In the genomic region with DNA sequence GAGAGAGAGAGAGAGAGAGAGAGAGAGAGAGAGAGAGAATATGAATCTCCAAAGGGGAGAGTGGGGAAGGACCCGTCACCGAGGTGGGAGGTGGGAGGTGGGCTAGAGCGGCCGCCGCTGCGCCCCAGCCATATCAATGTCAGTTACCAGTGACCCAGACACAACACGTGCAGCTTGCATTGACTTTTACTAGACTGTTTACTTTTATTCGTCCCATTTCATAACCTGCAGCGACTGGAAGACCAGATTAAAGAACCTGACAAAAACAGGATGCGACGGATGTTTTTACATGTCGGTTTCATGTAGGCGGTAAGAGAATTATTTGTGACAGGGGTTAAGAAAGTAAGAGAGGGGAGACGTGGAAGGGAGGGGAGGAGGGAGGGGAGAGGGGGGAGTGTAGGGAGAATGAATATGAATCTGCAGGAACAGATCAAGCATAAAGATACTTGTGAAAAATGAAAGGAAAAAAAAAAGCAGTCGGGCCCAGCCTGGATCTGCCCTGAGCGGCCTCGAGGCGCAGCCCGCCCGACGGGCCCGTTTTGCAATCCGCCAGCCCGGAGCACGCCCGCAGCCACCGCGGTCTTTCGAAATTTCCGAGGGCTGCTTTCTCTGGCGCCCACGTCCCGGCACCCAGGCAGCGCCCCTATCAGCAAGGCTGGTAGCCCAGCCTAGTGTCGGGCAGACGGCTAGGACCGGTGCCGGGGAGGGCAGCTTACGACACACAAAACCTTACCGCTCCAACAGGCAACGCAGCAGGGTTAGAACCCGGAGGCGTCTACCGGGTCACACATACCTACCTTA, we compare ENCODE assay signal across 8 mouse cellular contexts. TPM values are rescaled to one million over a fixed set of nuclear protein-coding genes. Genes with fewer than 3 reads are reported as not detected.
A peak's percentile ranks its signal among the peaks of the same experiment; 100 is the strongest.
DNase-seq lines count a peak whose midpoint lies in the region; ATAC-seq and TF ChIP-seq lines count a peak whose summit lies in the region.

No protein-coding gene starts in this region.

- H3K27ac ChIP-seq in embryonic facial prominence, embryonic 15.5 days (replicated peaks): no peak overlapping the region
- no peak overlapping the region for H3K27ac ChIP-seq in hindbrain, embryonic 12.5 days
- H3K27ac ChIP-seq in liver, embryonic 11.5 days (ENCODE audit: low read depth, low read length): no peak overlapping the region
- no peak overlapping the region for H3K27ac ChIP-seq in midbrain, postnatal 0 days (ENCODE audit: low read depth, low read length)

- ATAC-seq in embryonic facial prominence, embryonic 15.5 days (ENCODE audit: insufficient number of reproducible peaks, low FRiP score, low TSS enrichment, low read depth): no peak
- no peak for ATAC-seq in hindbrain, embryonic 12.5 days (ENCODE audit: low FRiP score)
- ATAC-seq in liver, embryonic 11.5 days (replicated peaks; ENCODE audit: low FRiP score): 0 out of 2 replicates have a peak, but pooled peaks have one; percentile 6
- no peak for ATAC-seq in midbrain, postnatal 0 days (ENCODE audit: low FRiP score)

- H3K79me3 ChIP-seq in C2C12 (ENCODE audit: low read depth): no peaks in the 10 kb centered on the region

- H3K4me2 ChIP-seq in embryonic facial prominence, embryonic 15.5 days (replicated peaks): peak overlapping the region; percentile 97
- H3K4me2 ChIP-seq in hindbrain, embryonic 12.5 days (replicated peaks): peak overlapping the region; percentile 94
- peak overlapping the region; percentile 75 for H3K4me2 ChIP-seq in liver, embryonic 11.5 days
- H3K4me2 ChIP-seq in midbrain, postnatal 0 days (ENCODE audit: low read depth, low read length, poor library complexity, severe bottlenecking): peak overlapping the region; percentile 98

- no peaks in the 10 kb centered on the region for H3K9me3 ChIP-seq in embryonic facial prominence, embryonic 15.5 days (replicated peaks)
- H3K9me3 ChIP-seq in hindbrain, embryonic 12.5 days (replicated peaks): no peaks in the 10 kb centered on the region
- H3K9me3 ChIP-seq in liver, embryonic 11.5 days (ENCODE audit: control insufficient read depth, low read length): no peaks in the 10 kb centered on the region
- no peaks in the 10 kb centered on the region for H3K9me3 ChIP-seq in midbrain, postnatal 0 days (ENCODE audit: low read length)

- under 1% methylated on average over 44 of the region's 44 CpGs for WGBS in embryonic facial prominence, embryonic 15.5 days
- 0% methylated on average over 44 of the region's 44 CpGs for WGBS in hindbrain, embryonic 12.5 days
- WGBS in liver, embryonic 11.5 days: 1% methylated on average over 44 of the region's 44 CpGs
- 1% methylated on average over 44 of the region's 44 CpGs for WGBS in midbrain, postnatal 0 days

- H3K9ac ChIP-seq in embryonic facial prominence, embryonic 15.5 days: peak overlapping the region; percentile 37; the same call in 1 of the 2 replicates
- peak overlapping the region; percentile 57 for H3K9ac ChIP-seq in hindbrain, embryonic 12.5 days
- peak overlapping the region; percentile 43; the same call in 1 of the 2 replicates for H3K9ac ChIP-seq in liver, embryonic 11.5 days (ENCODE audit: low read depth, low read length)
- H3K9ac ChIP-seq in midbrain, postnatal 0 days (replicated peaks; ENCODE audit: low read length, poor library complexity, severe bottlenecking): 0 out of 2 replicates have a peak overlapping the region, but pooled peaks have one; percentile 24

- H3K79me2 ChIP-seq in C2C12 (ENCODE audit: control insufficient read depth, insufficient read depth): no peaks in the 10 kb centered on the region

- no peaks in the 10 kb centered on the region for H3K36me3 ChIP-seq in C2C12 (ENCODE audit: control insufficient read depth, insufficient read depth)
- H3K36me3 ChIP-seq in embryonic facial prominence, embryonic 15.5 days: no peaks in the 10 kb centered on the region
- H3K36me3 ChIP-seq in hindbrain, embryonic 12.5 days: no peaks in the 10 kb centered on the region
- no peaks in the 10 kb centered on the region for H3K36me3 ChIP-seq in liver, embryonic 11.5 days (ENCODE audit: control insufficient read depth, insufficient read depth, low read length)
- no peaks in the 10 kb centered on the region for H3K36me3 ChIP-seq in midbrain, postnatal 0 days (ENCODE audit: insufficient read depth, low read length)

- H3K4me3 ChIP-seq in C2C12 (ENCODE audit: insufficient read depth, poor library complexity, severe bottlenecking): peak overlapping the region; percentile 34
- H3K4me3 ChIP-seq in embryonic facial prominence, embryonic 15.5 days (replicated peaks): peak overlapping the region; percentile 58
- H3K4me3 ChIP-seq in hindbrain, embryonic 12.5 days: peak overlapping the region; percentile 57
- peak overlapping the region; percentile 57 for H3K4me3 ChIP-seq in liver, embryonic 11.5 days (ENCODE audit: low read depth, low read length)
- peak overlapping the region; percentile 56 for H3K4me3 ChIP-seq in midbrain, postnatal 0 days (ENCODE audit: low read depth, low read length)

- peak; percentile 52 for DNase-seq in NIH3T3 (ENCODE audit: low read depth)
- peak; percentile 53 for DNase-seq in liver, embryonic 11.5 days (ENCODE audit: low spot score)
- no peak for DNase-seq in midbrain, postnatal 0 days (ENCODE audit: low spot score)
- peak; percentile 20 to 65 for DNase-seq in urinary bladder, postnatal 36 days (ENCODE audit: low spot score in 2 of 2)
- no peak for DNase-seq in cerebellum, adult 11 months

- H3K27me3 ChIP-seq in C2C12 (ENCODE audit: control insufficient read depth, insufficient read depth, insufficient read length): no peaks in the 10 kb centered on the region
- peaks cover 27% of the 10 kb centered on the region for H3K27me3 ChIP-seq in embryonic facial prominence, embryonic 15.5 days
- H3K27me3 ChIP-seq in hindbrain, embryonic 12.5 days: peaks cover 32% of the 10 kb centered on the region
- peaks cover 70% of the 10 kb centered on the region for H3K27me3 ChIP-seq in liver, embryonic 11.5 days (replicated peaks; ENCODE audit: control insufficient read depth, insufficient read depth, low read length)
- H3K27me3 ChIP-seq in midbrain, postnatal 0 days (ENCODE audit: insufficient read depth, low read length): peaks cover 15% of the 10 kb centered on the region

- peaks cover 22% of the 10 kb centered on the region for H3K4me1 ChIP-seq in embryonic facial prominence, embryonic 15.5 days
- peaks cover 24% of the 10 kb centered on the region for H3K4me1 ChIP-seq in hindbrain, embryonic 12.5 days
- H3K4me1 ChIP-seq in liver, embryonic 11.5 days (replicated peaks; ENCODE audit: control insufficient read depth, insufficient read depth, low read length): no peaks in the 10 kb centered on the region
- H3K4me1 ChIP-seq in midbrain, postnatal 0 days (ENCODE audit: insufficient read depth, low read length): peaks cover 7% of the 10 kb centered on the region; the same call in 1 of the 2 replicates

- peak overlapping the region; percentile 77 for H3ac ChIP-seq in C2C12 (ENCODE audit: control insufficient read depth, insufficient read length, low read depth)

- TF ChIP-seq CTCF in C2C12 (IDR thresholded peaks at IDR 0.05; ENCODE audit: control insufficient read depth, insufficient read depth, insufficient read length): no peak
- TF ChIP-seq CTCF in midbrain, postnatal 0 days (IDR thresholded peaks at IDR 0.05): no peak

TF ChIP-seq in C2C12, 6 proteins besides CTCF, POLR2A, EP300 and RAD21:
- TF ChIP-seq CEBPB (IDR thresholded peaks at IDR 0.05; ENCODE audit: low read depth) (peak; percentile 32), FOSL1 (IDR thresholded peaks at IDR 0.05; ENCODE audit: insufficient read depth, low read length, poor library complexity, severe bottlenecking) (no peak)

RNA-seq across cellular contexts. Expression of a gene that starts 1.8 kb away (rescaled TPM):
- polyA plus RNA-seq in C2C12 (2012; fragmentation: generic; extraction: Trizol): 10.9 TPM
- polyA plus RNA-seq in embryonic facial prominence, embryonic 15.5 days (2015; fragmentation: Nextera tagmentation; extraction: Ambion mirVana): 65.3 and 66.3 TPM in 2 replicates
- polyA plus RNA-seq in hindbrain, embryonic 12.5 days (2016; fragmentation: Nextera tagmentation; extraction: Ambion mirVana): 11.3 and 13.8 TPM in 2 replicates
- 16.5 and 19.5 TPM in 2 replicates for polyA plus RNA-seq in liver, embryonic 11.5 days (2014; fragmentation: Nextera tagmentation; extraction: Ambion mirVana)
- total RNA-seq in midbrain, postnatal 0 days (2014; rRNA removed): 0.76 and 0.93 TPM in 2 replicates
- polyA plus RNA-seq in midbrain, postnatal 0 days (2015; fragmentation: Nextera tagmentation; extraction: Ambion mirVana): 2.1 and 2.8 TPM in 2 replicates

Comparison
In these comparisons a context has a peak if more than half of its experiments do, and no peak if none do; other contexts are left out.
1. DNase-seq: peak in NIH3T3 (single experiment), liver, embryonic 11.5 days (single experiment) and urinary bladder, postnatal 36 days (2 of 2); none in midbrain, postnatal 0 days (single experiment) and cerebellum, adult 11 months (single experiment).
2. Peak in every context shown above with its lines, with median percentiles within 50 percentile points of each other: H3K4me3 ChIP-seq, H3K4me2 ChIP-seq and H3K9ac ChIP-seq.